12 mouse cellular contexts compared by ENCODE assay signal in genomic region chr14:40963501-40964213, GRCm38 (mm10). TPM values are rescaled to one million over a fixed set of nuclear protein-coding genes. Genes with fewer than 3 reads are reported as not detected.
DNase-seq lines count a peak whose midpoint lies in the region; ATAC-seq and TF ChIP-seq lines count a peak whose summit lies in the region.
"Had no signal": no experiment of that assay in that cellular context is flagged by ENCODE, and none has a peak within 500 bp of the region (broad histone marks: within the 10 kb centered on the region; RNA-seq: fewer than 3 reads in every experiment).

No protein-coding gene starts in this region.

- H3K4me1 ChIP-seq in heart, embryonic 12.5 days (replicated peaks): peaks cover 63% of the 10 kb centered on the region
- H3K4me1 ChIP-seq in lung, embryonic 14.5 days (ENCODE audit: insufficient read depth): peaks cover 41% of the 10 kb centered on the region
- peaks cover 11 to 43% of the 10 kb centered on the region in 2 experiments for H3K4me1 ChIP-seq in ES-E14 (ENCODE audit: control insufficient read depth in 2 of 2, insufficient read depth in 2 of 2, low read length in 2 of 2, poor library complexity in 1 of 2)
- peaks cover 79% of the 10 kb centered on the region for H3K4me1 ChIP-seq in liver, embryonic 13.5 days (replicated peaks)

- no peaks in the 10 kb centered on the region for H3K9me3 ChIP-seq in heart, embryonic 12.5 days (replicated peaks)
- H3K9me3 ChIP-seq in lung, embryonic 14.5 days (ENCODE audit: low read depth, low read length): no peaks in the 10 kb centered on the region
- no peaks in the 10 kb centered on the region for H3K9me3 ChIP-seq in ES-E14 (ENCODE audit: control insufficient read depth, insufficient read depth, low read depth, low read length)
- H3K9me3 ChIP-seq in liver, embryonic 13.5 days (replicated peaks): no peaks in the 10 kb centered on the region
- H3K9me3 ChIP-seq: midbrain, embryonic 12.5 days had no signal

- H3K27me3 ChIP-seq in heart, embryonic 12.5 days (replicated peaks): no peaks in the 10 kb centered on the region
- H3K27me3 ChIP-seq in lung, embryonic 14.5 days (ENCODE audit: insufficient read depth, low read length): no peaks in the 10 kb centered on the region
- no peaks in the 10 kb centered on the region for H3K27me3 ChIP-seq in liver, embryonic 13.5 days
- H3K27me3 ChIP-seq: midbrain, embryonic 12.5 days had no signal

- H3K27ac ChIP-seq in heart, embryonic 12.5 days (ENCODE audit: poor library complexity, severe bottlenecking): 0 out of 2 replicates have a peak overlapping the region, but pooled peaks have one; percentile 39
- H3K27ac ChIP-seq in lung, embryonic 14.5 days (ENCODE audit: low read depth): no peak overlapping the region; the same call in 1 of the 2 replicates
- H3K27ac ChIP-seq in ES-E14 (ENCODE audit: insufficient read depth, low read depth, low read length, poor library complexity, severe bottlenecking): no peak overlapping the region
- peak overlapping the region; percentile 95 for H3K27ac ChIP-seq in liver, embryonic 13.5 days
- H3K27ac ChIP-seq: midbrain, embryonic 12.5 days had no signal

- H3K36me3 ChIP-seq in heart, embryonic 12.5 days: no peaks in the 10 kb centered on the region
- no peaks in the 10 kb centered on the region for H3K36me3 ChIP-seq in lung, embryonic 14.5 days (ENCODE audit: insufficient read depth)
- H3K36me3 ChIP-seq in ES-E14 (ENCODE audit: control insufficient read depth, insufficient read depth, low read length, poor library complexity, severe bottlenecking): no peaks in the 10 kb centered on the region
- H3K36me3 ChIP-seq in liver, embryonic 13.5 days: no peaks in the 10 kb centered on the region
- H3K36me3 ChIP-seq: midbrain, embryonic 12.5 days had no signal

- H3K4me2 ChIP-seq in heart, embryonic 12.5 days: no peak overlapping the region
- peak overlapping the region; percentile 88 for H3K4me2 ChIP-seq in lung, embryonic 14.5 days
- peak overlapping the region; percentile 96 for H3K4me2 ChIP-seq in liver, embryonic 13.5 days

- intact Hi-C loops in heart, postnatal 36 days (cut with DNase I): no loop called here

- in situ Hi-C loops in ES-E14 (cut with MboI; ENCODE audit: low sequenced_read_pairs in 2 of 2, unreplicated experiment in 2 of 2): no loop called here

- ATAC-seq in heart, embryonic 12.5 days (ENCODE audit: insufficient number of reproducible peaks, low FRiP score): no peak
- ATAC-seq in lung, embryonic 14.5 days (ENCODE audit: insufficient read depth): no peak
- ATAC-seq in liver, embryonic 13.5 days (ENCODE audit: low read depth): no peak

- no peak overlapping the region for H3K9ac ChIP-seq in heart, embryonic 12.5 days
- no peak overlapping the region for H3K9ac ChIP-seq in lung, embryonic 14.5 days
- 0 out of 2 replicates have a peak overlapping the region, but pooled peaks have one; percentile 2 for H3K9ac ChIP-seq in ES-E14 (ENCODE audit: insufficient read depth, low read depth, low read length, poor library complexity, severe bottlenecking)
- H3K9ac ChIP-seq in liver, embryonic 13.5 days: peak overlapping the region; percentile 97
- H3K9ac ChIP-seq: midbrain, embryonic 12.5 days had no signal

- no peak for DNase-seq in heart, postnatal 36 days
- DNase-seq in lung, embryonic 14.5 days: no peak
- no peak for DNase-seq in lung, postnatal 4 days
- DNase-seq in ES-E14 (ENCODE audit: low read depth, low spot score) (no peak), adipocyte (ENCODE audit: low spot score) (no peak)
- DNase-seq in liver, embryonic 13.5 days: no peak
- no peak for DNase-seq in urinary bladder, adult 18-20 months (ENCODE audit: low spot score in 2 of 2)
- DNase-seq: adrenal gland, adult 8-10 months; cerebellum, adult 2 months; retina, postnatal 1 day had no signal

- no peak overlapping the region for H3K4me3 ChIP-seq in heart, embryonic 12.5 days
- H3K4me3 ChIP-seq in lung, embryonic 14.5 days (ENCODE audit: low read depth, low read length): no peak overlapping the region
- H3K4me3 ChIP-seq in ES-E14 (ENCODE audit: insufficient read depth in 1 of 2, low read depth in 1 of 2, low read length in 2 of 2, poor library complexity in 1 of 2, severe bottlenecking in 1 of 2): no peak overlapping the region
- peak overlapping the region; percentile 34 for H3K4me3 ChIP-seq in liver, embryonic 13.5 days (replicated peaks)
- H3K4me3 ChIP-seq: midbrain, embryonic 12.5 days had no signal

- WGBS in heart, embryonic 12.5 days: 55% methylated on average over 3 of the region's 3 CpGs
- WGBS in lung, embryonic 14.5 days: 54% methylated on average over 3 of the region's 3 CpGs
- 31% methylated on average over 3 of the region's 3 CpGs for WGBS in liver, embryonic 13.5 days (ENCODE audit: insufficient replicate concordance)

- no peak for TF ChIP-seq CTCF in lung, embryonic 14.5 days (IDR thresholded peaks at IDR 0.05; ENCODE audit: low read depth)

TF ChIP-seq in ES-E14, 5 proteins besides CTCF, POLR2A, EP300 and RAD21:
- TF ChIP-seq HCFC1 (IDR thresholded peaks at IDR 0.05; ENCODE audit: borderline replicate concordance, insufficient read depth, low read length) (no peak), ZNF384 (IDR thresholded peaks at IDR 0.05; ENCODE audit: low read depth, low read length) (0 out of 2 replicates have a peak, but pooled peaks have one; percentile 12)

RNA-seq across cellular contexts. Expression of gene Tspan14, which starts 3.0 kb away (rescaled TPM):
- 43.2 and 46.7 TPM in 2 replicates for polyA plus RNA-seq in heart, embryonic 12.5 days (2016; fragmentation: Nextera tagmentation; extraction: Ambion mirVana)
- total RNA-seq in heart, postnatal 36 days (2021): 10 to 100 TPM; 14.0 to 15.7 TPM
- 104 and 105 TPM in 2 replicates for polyA plus RNA-seq in lung, embryonic 14.5 days (2014; fragmentation: Nextera tagmentation; extraction: Ambion mirVana)
- 26.5 and 62.7 TPM in 2 replicates for total RNA-seq in ES-E14 (2012; rRNA removed)
- 32.9 and 37.5 TPM in 2 replicates for polyA plus RNA-seq in liver, embryonic 13.5 days (2015; fragmentation: Nextera tagmentation; extraction: Ambion mirVana)

RNA-seq across cellular contexts. Expression of gene Fam213a, which starts 49.9 kb away (rescaled TPM):
- polyA plus RNA-seq in heart, embryonic 12.5 days (2016; fragmentation: Nextera tagmentation; extraction: Ambion mirVana): 58.7 and 59.1 TPM in 2 replicates
- total RNA-seq in heart, postnatal 36 days (2021): 10 to 100 TPM; 18.9 to 20.1 TPM
- polyA plus RNA-seq in lung, embryonic 14.5 days (2014; fragmentation: Nextera tagmentation; extraction: Ambion mirVana): 167 and 173 TPM in 2 replicates
- 13.6 and 16.7 TPM in 2 replicates for total RNA-seq in ES-E14 (2012; rRNA removed)
- polyA plus RNA-seq in liver, embryonic 13.5 days (2015; fragmentation: Nextera tagmentation; extraction: Ambion mirVana): 67.9 and 78.3 TPM in 2 replicates

Comparison
In these comparisons a context has a peak if more than half of its experiments do, and no peak if none do; other contexts are left out.
1. H3K27ac ChIP-seq: peak in heart, embryonic 12.5 days (single experiment) and liver, embryonic 13.5 days (single experiment); none in lung, embryonic 14.5 days (single experiment) and ES-E14 (single experiment).
2. H3K9ac ChIP-seq: peak in ES-E14 (single experiment) and liver, embryonic 13.5 days (single experiment); none in heart, embryonic 12.5 days (single experiment) and lung, embryonic 14.5 days (single experiment).